Mouse (Mus musculus) thymus, postnatal 0 days (tissue): ENCODE data around the gene Auts2. TPM values are rescaled to one million over a fixed set of nuclear protein-coding genes. Genes with fewer than 3 reads are reported as not detected.

Experiments
- DNase-seq: peaks from one replicate; pipeline ENCODE4 v3.0.0-alpha.2; 2015; ENCODE audit warnings: low spot score
- polyA plus RNA-seq: library from polyadenylated mRNA; unstranded; fragments of >200 nt; fragmentation: Nextera tagmentation; extraction: Ambion mirVana; gene quantifications from 2 replicates; pipeline ENCODE4 v1.2.1, GENCODE M21; 2015

Gene Auts2
- polyA plus RNA-seq, 1 experiment from 2014 or later: 2.8 TPM

- no peak for DNase-seq
Observed at GRCm38 (mm10) chr5:132013296-132013695, 529.8 kb downstream of the Auts2 start.

GRCm38 (mm10) chr5:132011795-132012194 is 531.3 kb downstream of the Auts2 start:
- DNase-seq: no peak

DNA sequence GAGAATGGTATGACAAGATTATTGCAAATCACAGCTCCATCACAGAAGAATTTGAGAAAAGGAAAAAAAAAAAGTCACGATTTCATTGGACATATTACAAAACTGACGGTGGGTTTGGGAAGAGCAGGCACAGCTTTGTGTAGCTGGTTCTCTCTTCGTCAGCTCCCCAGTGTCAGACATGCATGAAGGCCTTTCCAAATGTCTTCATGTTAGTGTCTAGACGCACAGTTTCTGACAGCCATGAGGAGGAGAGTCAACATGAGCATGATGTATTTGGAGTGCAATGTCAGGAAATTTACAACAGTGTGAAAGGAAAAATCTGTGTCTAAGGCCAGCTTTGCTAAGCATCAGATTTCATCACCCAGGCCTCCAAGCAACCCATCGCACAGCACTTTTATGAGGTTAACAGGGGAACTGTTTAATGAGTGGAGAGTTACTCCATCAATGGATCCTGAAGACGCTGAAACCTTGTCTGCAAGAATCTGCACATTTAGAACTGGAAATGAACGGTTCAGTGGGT is 534.4 kb downstream of the Auts2 start:
- DNase-seq: no peak

- DNase-seq: no peak
Observed at GRCm38 (mm10) chr5:132007907-132008306, 535.2 kb downstream of the Auts2 start.

- DNase-seq: no peak
Observed at GRCm38 (mm10) chr5:131992681-131993211, 550.4 kb downstream of the Auts2 start.

- DNase-seq: no peak
Observed at GRCm38 (mm10) chr5:131992268-131992667, 550.9 kb downstream of the Auts2 start.

DNA sequence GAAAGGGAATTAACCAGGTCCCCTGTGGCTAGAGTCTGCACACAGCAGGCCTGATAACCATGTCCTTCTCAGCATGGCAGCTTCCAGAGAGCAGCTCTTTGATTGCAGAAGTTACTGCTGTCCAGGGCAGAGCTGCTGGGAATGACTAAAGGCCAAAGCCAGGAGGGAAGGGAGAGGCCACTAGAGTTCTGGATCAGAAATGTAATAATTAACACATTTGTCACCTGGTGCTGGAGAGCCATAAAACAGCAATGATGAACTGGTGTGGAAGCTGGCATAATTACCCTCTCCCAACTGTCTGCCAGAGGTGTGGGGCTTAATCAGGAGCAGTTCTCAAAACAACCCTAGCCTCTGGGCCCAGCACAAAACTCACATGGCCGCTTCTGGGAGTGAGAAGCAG is 552.6 kb downstream of the Auts2 start:
- DNase-seq: no peak

GRCm38 (mm10) chr5:131981451-131981850 is 561.7 kb downstream of the Auts2 start:
- no peak for DNase-seq

DNA sequence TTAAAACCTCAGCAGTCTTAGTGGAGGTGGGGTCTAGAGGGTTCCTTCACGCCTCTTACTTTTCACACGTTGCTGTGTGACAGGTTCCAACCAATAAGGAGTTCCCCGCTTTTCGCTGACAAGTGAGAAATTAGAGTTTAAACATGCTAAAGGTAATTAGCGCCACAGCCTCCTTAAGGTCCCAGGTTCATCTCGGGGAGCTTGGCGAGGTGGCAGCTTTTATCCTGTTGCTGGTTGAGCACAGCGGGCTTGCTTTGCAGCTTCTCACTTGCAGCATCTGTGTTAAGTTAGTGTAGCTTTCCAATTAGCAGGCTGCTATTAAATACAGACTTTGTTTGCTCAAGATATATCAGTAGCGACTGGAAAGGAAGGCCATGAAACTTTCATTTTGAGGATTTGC is 564.2 kb downstream of the Auts2 start:
- no peak for DNase-seq

DNA sequence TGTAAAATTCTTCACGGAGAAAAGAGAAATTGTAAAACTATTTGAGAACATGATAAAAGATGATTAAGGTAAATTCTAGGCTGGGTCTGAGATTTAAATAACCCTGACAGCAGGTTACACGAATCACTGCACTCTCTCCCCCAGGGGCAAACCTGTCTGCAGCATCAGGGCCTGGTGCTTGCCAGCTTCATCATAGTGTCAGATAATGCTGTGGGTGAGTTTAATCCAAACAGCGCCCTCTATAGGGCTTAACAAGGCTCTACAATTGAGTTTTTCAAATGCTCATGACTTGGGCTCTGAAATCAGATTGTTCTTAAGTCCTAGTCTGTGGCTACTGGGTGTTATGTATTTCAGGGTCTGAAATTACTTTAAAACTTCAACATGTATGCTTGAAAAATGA is 565.6 kb downstream of the Auts2 start:
- no peak for DNase-seq

DNA sequence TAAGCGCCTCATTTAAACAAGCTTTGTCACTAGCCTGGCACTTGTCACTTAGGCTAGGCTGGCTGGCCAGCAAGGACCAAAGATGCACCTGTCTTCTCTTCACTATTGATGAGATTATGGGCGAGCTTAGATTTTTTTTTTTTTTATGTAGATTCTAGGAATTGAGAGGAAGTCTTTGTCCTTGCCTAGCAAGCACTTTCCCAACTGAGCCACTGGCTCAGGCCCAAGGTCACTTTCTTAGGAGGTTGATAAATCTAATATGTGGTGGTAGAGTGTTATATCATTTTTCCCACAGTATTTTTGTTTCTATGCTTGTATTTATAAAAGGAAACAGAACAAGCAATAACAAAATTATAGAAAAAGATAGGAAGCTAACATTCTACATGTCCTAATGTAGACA is 571.2 kb downstream of the Auts2 start:
- no peak for DNase-seq

GRCm38 (mm10) chr5:131965499-131965898 is 577.6 kb downstream of the Auts2 start:
- no peak for DNase-seq

DNA sequence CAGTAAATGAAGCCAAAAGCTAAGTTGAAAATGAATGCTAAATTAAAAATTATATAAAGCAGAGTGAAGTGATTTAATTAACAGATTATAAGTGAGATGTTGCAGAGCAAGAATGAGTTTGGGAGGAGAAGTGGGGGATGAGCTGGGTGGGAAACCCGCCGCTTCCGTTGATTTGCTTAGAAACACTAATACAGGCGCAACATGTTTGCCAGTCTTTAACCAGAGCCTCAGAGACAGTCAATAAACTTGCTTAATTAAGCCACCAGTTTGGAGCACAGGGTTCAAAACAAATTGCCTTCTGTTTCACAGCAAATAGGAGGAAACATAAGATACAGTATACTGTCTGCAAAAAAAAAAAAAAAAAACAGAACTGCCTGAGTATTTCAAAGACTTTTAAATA is 579.6 kb downstream of the Auts2 start:
- no peak for DNase-seq

GRCm38 (mm10) chr5:131961859-131962258 is 581.3 kb downstream of the Auts2 start:
- no peak for DNase-seq

DNA sequence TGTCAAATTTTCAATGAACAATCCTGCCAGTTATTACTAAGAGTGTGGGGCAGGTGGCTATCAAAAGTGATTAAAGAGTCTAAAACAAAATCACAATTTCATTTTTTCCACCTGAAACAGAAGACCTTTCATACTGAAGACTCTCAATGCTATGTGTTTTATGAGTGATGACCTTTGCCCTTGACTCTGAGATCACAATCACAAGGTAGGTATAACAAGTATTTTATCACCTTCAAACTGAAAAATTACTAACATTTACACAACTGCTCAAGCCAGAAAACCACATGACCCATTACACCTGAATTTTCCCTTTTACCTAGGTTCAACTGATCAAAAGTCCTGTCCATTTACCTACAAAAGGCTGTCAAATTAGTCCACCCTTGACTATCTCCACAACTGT is 582.7 kb downstream of the Auts2 start:
- DNase-seq: no peak

- no peak for DNase-seq
Observed at GRCm38 (mm10) chr5:131956998-131957397, 586.1 kb downstream of the Auts2 start.

- no peak for DNase-seq
Observed at GRCm38 (mm10) chr5:131956090-131956489, 587.1 kb downstream of the Auts2 start.

GRCm38 (mm10) chr5:131955227-131956016 is 587.7 kb downstream of the Auts2 start:
- no peak for DNase-seq

DNA sequence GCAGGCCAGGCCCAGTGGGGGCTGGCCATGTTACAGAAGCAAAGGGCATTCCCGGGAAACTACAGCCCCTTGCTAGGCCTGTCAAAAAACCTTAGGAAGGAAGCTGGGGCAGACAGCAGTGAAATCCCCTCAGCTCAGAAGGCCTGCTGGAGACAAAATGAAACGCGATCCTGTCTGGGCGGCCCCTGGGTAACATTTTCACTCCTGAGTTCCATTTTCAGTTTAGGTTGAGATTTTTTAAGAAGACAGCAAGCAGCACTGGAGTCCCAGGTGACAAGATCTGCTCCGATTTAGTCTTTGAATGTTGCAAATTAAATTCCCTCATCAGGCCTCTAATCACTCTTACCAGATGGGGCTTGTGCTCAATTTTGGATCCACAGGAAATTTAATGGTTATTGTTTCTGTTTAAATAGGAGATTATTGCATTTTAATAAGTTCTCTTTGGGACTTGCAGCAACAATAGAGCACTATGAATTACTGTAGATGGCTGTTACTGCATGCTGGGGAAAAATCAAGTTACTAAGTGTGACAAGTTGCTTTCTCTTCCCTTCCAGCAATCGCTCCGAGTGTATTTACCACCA is 594.5 kb downstream of the Auts2 start:
- DNase-seq: no peak

GRCm38 (mm10) chr5:131946801-131947200 is 596.3 kb downstream of the Auts2 start:
- DNase-seq: no peak

GRCm38 (mm10) chr5:131944761-131945160 is 598.4 kb downstream of the Auts2 start:
- no peak for DNase-seq

- no peak for DNase-seq
Observed at GRCm38 (mm10) chr5:131928696-131929095, 614.4 kb downstream of the Auts2 start.

DNA sequence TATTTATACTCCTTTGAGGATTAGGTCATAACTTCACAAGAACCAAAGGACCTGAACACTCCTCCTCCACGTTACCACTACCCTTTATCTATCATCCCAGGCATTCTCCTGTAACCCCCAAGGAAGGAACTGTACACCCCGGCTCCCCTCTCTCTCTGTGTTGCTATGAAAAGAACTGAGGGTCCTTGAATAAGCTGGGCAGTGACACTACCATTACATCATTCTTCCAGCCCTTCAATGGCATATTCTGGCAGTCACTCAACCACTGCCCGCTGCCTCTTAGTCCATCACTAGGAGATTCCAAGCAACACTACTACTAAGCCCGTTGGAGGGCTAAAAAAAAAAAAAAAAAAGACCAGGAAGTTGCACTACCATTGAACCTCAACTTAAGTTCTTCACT is 620.4 kb downstream of the Auts2 start:
- DNase-seq: no peak
